Mouse (Mus musculus): ENCODE data around the gene Gm11541.

DNA sequence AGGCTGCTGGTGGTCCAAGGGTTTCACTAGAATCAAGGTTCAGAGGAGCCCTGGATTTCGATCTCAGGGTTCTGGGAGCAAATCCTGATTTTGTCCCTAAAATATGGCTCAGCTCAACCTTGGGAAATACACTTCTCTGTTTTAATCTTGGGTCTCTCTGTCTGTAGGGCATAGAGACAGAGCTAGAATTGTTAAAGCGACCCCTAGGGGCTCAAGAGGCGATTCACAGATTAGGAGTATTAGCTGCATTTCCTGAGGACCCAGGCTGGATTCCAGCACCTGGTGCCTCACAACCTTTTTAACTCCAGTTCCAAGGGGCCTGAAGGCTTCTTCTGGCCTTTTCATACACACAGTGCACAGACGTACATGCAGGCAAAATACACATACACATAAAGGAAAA is 25.3 kb upstream of the Gm11541 start:
- TF ChIP-seq CTCF (IDR thresholded peaks at IDR 0.05) = peak; percentile 24
- no peak for TF ChIP-seq EP300 (IDR thresholded peaks at IDR 0.05)

Data from lung, postnatal 0 days (tissue).